Mouse (Mus musculus) ES-Bruce4 (cell line): ENCODE data around the gene Pcp4l1.

Experiments used
- CTCF ChIP-seq: IDR thresholded peaks from one replicate; pipeline ENCODE4 v1.8.1; 2011; ENCODE audit warnings: low read depth, low read length
- EP300 ChIP-seq: IDR thresholded peaks from 2 replicates; pipeline ENCODE4 v1.6.1; 2011; ENCODE audit warnings: low read depth, low read length; ENCODE audit not compliant: insufficient read depth
- POLR2A ChIP-seq: IDR thresholded peaks from one replicate; pipeline ENCODE4 v1.8.1; 2011; ENCODE audit warnings: low read length; ENCODE audit not compliant: insufficient read depth

GRCm38 (mm10) chr1:171212854-171213253, 16.8 kb upstream of the Pcp4l1 start:
- TF ChIP-seq POLR2A (no peak), CTCF (no peak), EP300 (no peak)
